Mouse (Mus musculus): ENCODE data around the gene Trex1. TPM values are rescaled to one million over a fixed set of nuclear protein-coding genes. Genes with fewer than 3 reads are reported as not detected.

Gene Trex1
- total RNA-seq, 2 experiments from 2014 or later: 15.6 to 17.2 TPM

DNA sequence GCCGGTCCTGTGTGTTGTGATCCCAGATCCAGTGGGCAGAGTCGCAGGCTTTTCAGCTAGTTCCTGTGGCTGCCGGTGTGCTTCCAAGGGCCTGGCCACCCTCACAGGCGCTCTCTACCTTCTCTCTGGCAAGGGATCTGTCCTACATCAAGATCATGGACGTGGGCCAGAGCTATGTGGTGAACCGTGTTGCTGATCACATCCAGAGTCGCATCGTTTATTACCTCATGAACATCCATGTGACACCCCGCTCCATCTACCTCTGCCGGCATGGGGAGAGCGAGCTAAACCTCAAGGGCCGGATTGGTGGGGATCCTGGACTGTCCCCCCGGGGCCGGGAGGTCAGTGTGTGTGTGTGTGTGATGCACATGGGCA is 49.2 kb downstream of the Trex1 start:
- DNase-seq: no peak

DNA sequence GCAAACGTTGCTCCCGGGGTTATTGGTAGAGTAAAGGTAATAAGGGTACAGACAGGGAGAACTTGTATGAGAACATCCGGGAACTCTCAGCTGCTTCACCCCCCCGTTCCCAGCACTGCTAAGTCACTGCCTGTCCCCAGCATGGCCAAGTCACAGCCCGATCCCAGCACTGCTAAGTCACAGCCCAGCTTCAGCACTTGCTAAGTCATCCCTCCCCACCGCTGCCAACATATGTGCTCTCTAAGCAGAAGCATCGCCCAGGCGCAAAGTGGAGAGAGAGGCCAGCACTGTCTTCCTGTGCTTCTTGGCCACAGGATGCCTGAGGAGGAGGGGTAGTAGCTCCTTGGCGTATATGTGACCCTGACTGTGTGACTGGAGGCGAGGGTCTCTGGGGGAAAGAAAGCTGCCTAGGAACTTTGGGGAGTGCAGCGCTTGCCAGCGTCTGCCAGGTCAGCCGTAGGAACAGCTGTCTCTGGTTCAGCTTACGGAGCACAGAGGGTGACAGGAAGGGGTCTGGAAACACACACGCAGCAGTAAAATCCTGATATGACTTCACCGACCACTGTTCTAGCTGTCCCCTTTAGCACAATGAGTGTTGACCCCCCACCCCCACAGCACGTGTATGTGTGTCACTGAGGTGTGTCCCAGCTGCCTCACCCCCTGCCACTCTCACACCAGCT is 49.8 kb downstream of the Trex1 start:
- DNase-seq: no peak

- no peak for DNase-seq
These were observed 50.4 kb downstream of the Trex1 start for GRCm38 (mm10) chr9:109008994-109009635.

- DNase-seq: no peak
These were observed 51.5 kb downstream of the Trex1 start for GRCm38 (mm10) chr9:109008081-109008480.

Other genes with a start within 250 kb of the Trex1 start
- gene Celsr3, start 233.4 kb downstream of the Trex1 start, total RNA-seq (2021): 10 to 100 TPM; 60.6 to 73.4 TPM
- gene Slc26a6, start 206.5 kb downstream of the Trex1 start, total RNA-seq (2021): 10 to 100 TPM; 17.9 to 23.1 TPM
- not detected for gene Tmem89, start 145.1 kb downstream of the Trex1 start, total RNA-seq (2021)
- 100 to 1,000 TPM; 346 to 350 TPM for gene Uqcrc1, start 123.1 kb downstream of the Trex1 start, total RNA-seq (2021)
- gene Col7a1, start 106.1 kb downstream of the Trex1 start, total RNA-seq (2021): 1 to 10 TPM; 2.8 to 5.0 TPM
- under 1 TPM; 0.33 to 0.40 TPM for gene Ucn2, start 73.7 kb downstream of the Trex1 start, total RNA-seq (2021)
- gene Pfkfb4, start 68.0 kb downstream of the Trex1 start, total RNA-seq (2021): 10 to 100 TPM; 10.2 to 15.4 TPM
- gene Shisa5, start 21.2 kb downstream of the Trex1 start, total RNA-seq (2021): 10 to 100 TPM; 40.4 to 48.9 TPM
- gene Atrip, start 14.4 kb upstream of the Trex1 start, total RNA-seq (2021): 10 to 100 TPM; 28.1 to 31.0 TPM
- gene Ccdc51, start 22.8 kb upstream of the Trex1 start, total RNA-seq (2021): 1 to 10 TPM; 8.5 to 9.1 TPM
- 100 to 1,000 TPM; 303 to 338 TPM for gene Tma7, start 22.9 kb upstream of the Trex1 start, total RNA-seq (2021)
- 10 to 100 TPM; 79.7 to 88.6 TPM for gene Plxnb1, start 35.7 kb upstream of the Trex1 start, total RNA-seq (2021)
- not detected for gene Fbxw21, start 102.3 kb upstream of the Trex1 start, total RNA-seq (2021)
- not detected for gene Fbxw13, start 136.2 kb upstream of the Trex1 start, total RNA-seq (2021)
- gene Fbxw20, start 175.0 kb upstream of the Trex1 start, total RNA-seq (2021): not detected
- not detected for gene Fbxw14, start 227.9 kb upstream of the Trex1 start, total RNA-seq (2021)